Mouse (Mus musculus) left cerebral cortex, adult 6 months (tissue): ENCODE data around the gene Txk. TPM values are rescaled to one million over a fixed set of nuclear protein-coding genes. Genes with fewer than 3 reads are reported as not detected.

Experiments
- long read RNA-seq, 2 experiments: library from polyadenylated mRNA; unstranded; transcript quantifications; one replicate each; pipeline ENCODE4 v2.0.0; 2019 to 2020
- polyA plus RNA-seq: library from polyadenylated mRNA; unstranded; fragments of <200 nt; fragmentation: Nextera tagmentation; gene quantifications from 2 replicates; pipeline ENCODE4 v1.2.3, GENCODE M21; 2021

Gene Txk
- polyA plus RNA-seq: 0.05 and 0.32 TPM in 2 replicates
- long read RNA-seq, experiment 1, partial matches to known transcripts: 1 of 1 reads
- long read RNA-seq, experiment 1, other reads (novel, unspliced or antisense): 0 of 1 reads
- long read RNA-seq, experiment 2: 0 reads

DNA sequence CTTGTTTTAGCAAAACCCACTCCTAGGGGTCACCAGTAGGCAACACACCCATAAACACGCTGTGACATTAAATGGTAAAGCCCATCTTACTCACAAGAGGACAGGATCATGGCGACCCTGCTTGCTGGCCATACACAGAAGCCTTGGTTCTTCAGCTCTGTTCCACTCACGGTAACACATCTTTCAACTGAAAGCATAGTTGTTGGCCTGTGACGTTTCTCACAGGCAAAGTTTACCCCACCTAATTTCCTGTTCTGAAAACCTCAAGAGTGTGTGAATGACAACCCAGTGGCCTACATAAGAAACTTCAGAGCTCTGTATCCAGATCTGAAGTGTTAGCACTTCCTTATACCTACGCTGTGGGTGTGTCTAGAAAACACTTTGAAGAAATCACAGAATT lies at the start of gene Txk:
Gene Txk, minus strand, starts transcription at position 193 of the 400 bp plus-strand sequence.

DNA sequence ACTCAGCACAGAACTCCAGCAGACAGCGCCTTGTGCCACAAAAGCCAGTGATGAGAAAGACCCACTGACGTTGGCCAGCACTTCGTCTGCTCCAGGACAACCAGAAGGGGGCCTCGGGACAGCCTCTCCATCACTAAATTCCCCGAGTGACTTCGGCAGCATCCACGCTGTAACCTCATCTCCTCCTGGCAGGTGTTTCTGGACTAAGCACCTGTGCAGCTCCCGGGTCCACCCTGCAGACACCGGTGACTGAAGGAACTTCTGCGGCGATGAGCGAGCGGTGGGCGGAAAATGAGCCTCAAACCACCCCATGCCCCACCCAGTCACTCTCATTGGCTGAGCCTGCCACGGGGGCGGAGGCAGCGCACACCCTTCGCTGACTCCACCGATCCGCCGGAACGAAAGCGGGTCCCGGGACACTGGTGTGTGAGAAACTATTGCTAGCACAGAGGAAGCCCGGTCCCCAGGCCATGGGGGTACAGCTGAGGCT lies 105.1 kb downstream of the Txk start, which contains the start of gene Nipal1:
Gene Nipal1, plus strand, starts transcription at position 378 of the 490 bp plus-strand sequence.

Other genes starting within 250 kb of the Txk start
- gene Corin, start 248.3 kb downstream of the Txk start, polyA plus RNA-seq: 0.04 and 0.05 TPM in 2 replicates
- gene Nfxl1, start 193.1 kb downstream of the Txk start, polyA plus RNA-seq: 1.9 and 2.3 TPM in 2 replicates
- gene Zar1, start 171.5 kb downstream of the Txk start, polyA plus RNA-seq: 0.11 and 0.42 TPM in 2 replicates
- not detected in 2 replicates for gene Gm5868, start 165.2 kb downstream of the Txk start, polyA plus RNA-seq
- not detected in 2 replicates for gene Cnga1, start 108.5 kb downstream of the Txk start, polyA plus RNA-seq
- gene Nipal1, start 105.0 kb downstream of the Txk start, polyA plus RNA-seq: not detected in 2 replicates
- gene Tec, start 115.7 kb upstream of the Txk start, polyA plus RNA-seq: 1.2 and 1.5 TPM in 2 replicates
- 1.8 and 7.7 TPM in 2 replicates for gene Slain2, start 161.5 kb upstream of the Txk start, polyA plus RNA-seq
- gene Gm10135, start 221.9 kb upstream of the Txk start, polyA plus RNA-seq: not detected in 2 replicates